Mouse (Mus musculus) embryo, embryonic 10 days (tissue): ENCODE results near the gene Chmp4b.

Experiments
- DNase-seq: peaks from one replicate; pipeline ENCODE4 v3.0.0-alpha.2; 2015; ENCODE audit warnings: low spot score

Chmp4b gene

GRCm38 (mm10) chr2:154682712-154683111 lies 31.2 kb downstream of the Chmp4b start:
- no peak for DNase-seq

DNA sequence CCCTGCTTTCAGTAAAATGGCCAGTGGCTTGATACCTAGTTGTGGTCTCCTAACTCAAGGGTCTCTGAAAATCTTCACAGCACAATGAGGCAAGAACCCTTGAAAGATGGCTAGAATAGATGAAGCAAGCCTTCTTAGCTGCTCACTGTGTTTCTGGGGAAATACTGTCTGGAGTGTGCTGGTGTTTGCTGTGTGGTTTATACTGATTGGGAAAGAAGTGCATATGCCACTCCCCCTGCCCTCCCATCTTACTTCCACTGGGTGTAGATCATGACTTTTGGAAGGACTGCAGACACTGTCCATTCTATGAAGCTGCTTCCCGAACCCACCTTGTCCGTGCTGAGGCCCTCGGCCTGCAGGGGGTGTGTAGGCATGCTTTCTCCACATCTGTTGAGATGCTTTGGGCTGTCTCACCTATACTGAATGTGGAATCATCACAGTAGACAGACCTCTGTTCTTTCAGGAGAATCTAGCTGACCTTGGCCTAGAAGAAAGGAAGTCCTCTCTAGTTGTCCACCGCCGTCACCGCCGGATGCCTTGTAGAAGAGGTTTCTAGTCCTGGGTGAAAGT lies 33.5 kb downstream of the Chmp4b start:
- no peak for DNase-seq

GRCm38 (mm10) chr2:154685772-154686171 lies 34.3 kb downstream of the Chmp4b start:
- DNase-seq, result no peak

DNA sequence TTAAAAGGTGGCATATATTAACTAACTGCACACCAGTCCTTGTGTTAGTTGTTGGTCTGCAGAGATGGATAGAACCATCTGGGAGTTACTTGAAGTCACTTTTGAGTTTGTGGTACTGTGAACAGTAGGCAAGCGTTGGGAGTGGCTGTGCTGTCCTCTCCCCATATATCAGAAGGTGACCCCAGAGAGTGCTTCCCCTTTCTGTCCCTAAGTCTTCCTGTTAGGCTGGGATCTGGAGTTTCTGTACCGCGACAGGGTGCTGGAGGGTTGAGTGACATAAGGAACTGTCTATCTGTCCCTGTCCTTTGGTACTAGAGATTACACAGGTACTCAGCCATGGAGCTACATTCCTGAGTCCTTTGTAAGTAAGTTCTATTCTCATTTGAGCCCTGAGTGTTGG lies 35.3 kb downstream of the Chmp4b start:
- no peak for DNase-seq

DNA sequence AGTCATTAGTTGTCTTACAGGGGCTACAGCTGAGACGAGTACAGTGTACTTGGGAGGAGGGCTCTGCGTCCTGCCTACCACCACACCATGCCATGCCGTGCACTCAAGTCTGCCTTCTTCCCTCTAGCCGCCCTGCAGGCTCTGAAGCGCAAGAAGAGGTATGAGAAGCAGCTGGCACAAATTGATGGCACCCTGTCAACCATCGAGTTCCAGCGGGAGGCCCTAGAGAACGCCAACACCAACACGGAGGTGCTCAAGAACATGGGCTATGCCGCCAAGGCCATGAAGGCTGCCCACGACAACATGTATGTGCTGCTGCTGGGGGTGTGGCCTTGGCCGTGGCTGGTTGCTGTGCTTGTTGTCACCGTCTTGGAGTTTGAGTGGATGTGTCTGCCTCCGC lies 37.9 kb downstream of the Chmp4b start:
- no peak for DNase-seq

DNA sequence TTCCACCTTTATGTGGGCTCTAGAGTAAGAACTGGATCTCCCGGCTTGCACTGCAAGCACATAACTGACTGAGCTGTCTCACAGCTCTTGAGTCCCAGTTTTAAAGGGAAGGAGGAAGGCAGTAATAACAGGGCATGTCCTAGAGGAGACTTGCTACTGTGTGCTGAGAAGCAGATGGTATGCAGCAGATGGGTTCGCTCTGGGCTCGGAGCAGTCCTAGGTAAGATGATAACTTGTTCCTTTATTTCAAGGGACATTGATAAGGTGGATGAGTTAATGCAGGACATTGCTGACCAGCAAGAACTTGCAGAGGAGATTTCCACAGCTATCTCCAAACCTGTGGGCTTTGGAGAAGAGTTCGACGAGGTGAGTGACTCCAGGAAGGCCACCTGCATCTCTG lies 39.5 kb downstream of the Chmp4b start:
- DNase-seq, result no peak

DNA sequence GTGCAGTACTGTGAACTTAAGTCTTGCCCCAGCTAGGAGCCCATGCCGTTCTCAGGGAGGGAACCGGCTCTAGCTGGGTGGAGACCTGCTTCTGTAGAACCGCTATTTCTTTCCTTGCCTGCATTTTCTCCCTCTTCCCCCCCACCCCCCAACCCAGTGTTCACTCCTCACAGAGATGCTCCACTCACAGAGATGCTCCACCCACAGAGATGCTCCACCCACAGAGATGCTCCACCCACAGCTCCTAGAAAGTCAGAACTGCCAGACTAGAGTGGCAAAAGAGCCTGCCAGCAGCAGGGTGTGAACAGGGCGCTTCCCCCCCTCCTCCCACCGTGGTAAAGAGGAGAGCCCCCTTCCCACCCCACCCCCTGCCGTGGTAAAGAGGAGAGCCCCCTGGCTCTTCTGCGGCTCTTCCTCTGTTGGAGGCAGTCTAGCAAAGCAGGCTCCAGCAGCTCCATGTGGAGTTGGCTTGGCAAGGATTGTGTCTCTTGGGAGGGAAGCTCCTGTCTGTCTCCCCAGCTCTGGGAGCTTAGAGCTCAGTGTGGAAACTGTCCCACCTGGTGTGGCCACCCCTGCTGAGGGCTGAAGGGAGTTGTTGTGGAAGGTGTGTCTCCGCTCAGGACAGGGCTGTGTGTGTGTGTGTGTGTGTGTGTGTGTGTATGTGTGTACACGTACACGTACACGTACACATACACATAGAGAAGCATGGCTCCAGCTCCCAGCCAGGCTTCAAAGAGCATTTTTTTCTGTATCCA lies 41.9 kb downstream of the Chmp4b start:
- DNase-seq, result no peak

DNA sequence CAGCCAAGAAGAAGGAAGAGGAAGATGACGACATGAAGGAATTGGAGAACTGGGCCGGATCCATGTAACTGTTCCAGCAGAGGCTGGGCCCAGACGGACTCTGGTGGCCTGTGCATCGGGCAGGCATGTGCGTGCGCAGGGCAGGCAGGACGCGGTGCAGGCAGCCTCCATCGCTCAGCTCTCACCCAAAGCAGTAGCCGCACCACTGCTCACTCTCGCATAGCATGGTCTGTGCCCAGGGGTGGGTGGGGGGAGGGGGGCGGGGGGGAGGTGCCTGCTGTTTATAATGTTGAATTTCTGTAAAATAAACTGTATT lies 42.4 kb downstream of the Chmp4b start:
- no peak for DNase-seq

DNA sequence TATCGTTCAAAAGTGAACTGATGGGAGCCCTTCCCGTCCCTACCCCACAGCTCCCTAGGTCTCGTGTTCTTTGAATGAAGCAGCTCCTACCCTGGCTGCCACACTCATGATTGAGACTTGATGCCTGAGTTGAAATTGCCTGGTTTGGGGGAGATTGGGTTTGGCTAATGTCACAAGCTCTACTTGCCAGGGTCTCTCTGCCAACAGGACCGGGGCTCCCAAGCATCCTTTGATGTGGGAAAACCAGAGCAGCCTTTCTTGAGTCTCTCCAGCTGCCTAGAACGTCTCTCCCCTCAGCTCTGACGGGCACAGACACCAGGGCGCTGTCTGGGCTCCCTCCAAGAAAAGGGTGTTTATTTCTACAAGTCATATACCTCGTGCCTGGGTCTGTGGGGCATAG lies 44.2 kb downstream of the Chmp4b start:
- DNase-seq, result no peak

- DNase-seq, result peak; percentile 36
Observed at GRCm38 (mm10) chr2:154696660-154697059, 45.2 kb downstream of the Chmp4b start.

DNA sequence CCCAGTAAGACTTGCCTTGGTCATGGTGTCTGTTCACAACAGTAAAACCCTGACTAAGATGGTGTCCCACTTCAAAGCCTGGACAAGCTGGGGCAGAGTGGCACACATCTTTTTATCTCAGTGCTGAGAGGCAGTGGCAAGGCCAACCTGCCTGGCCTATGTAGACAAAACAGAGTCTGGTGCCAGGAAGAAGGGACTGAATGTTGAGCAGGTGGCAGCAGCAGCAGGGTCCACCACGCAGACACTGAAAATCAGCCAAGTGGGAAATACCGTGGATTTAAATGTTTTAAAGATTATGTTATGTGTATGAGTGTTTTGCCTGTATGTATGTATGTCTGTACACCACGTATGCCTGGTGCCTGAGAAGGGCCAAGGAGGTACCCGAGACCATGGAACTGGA lies 47.9 kb downstream of the Chmp4b start:
- no peak for DNase-seq

DNA sequence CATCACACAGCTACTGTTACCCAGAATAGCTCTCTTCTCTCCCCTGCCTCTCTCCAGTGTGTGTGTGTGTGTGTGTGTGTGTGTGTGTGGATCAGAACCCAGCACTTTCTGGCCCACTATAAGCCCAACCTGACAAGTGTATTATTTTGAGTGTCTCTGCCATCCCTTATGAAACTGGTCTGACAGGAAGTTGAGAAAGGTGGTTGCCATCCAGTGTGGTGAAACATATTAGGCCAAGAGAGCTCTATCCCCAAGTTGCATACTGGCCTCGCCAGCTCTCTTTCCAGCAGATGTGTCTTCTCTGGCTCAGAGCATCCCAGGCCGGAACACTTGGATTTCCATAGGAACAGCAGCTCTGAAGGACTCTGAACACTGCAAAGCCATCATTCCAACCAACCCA lies 48.7 kb downstream of the Chmp4b start:
- DNase-seq, result no peak

GRCm38 (mm10) chr2:154702637-154703315 lies 51.3 kb downstream of the Chmp4b start:
- DNase-seq, result peak; percentile 90

DNA sequence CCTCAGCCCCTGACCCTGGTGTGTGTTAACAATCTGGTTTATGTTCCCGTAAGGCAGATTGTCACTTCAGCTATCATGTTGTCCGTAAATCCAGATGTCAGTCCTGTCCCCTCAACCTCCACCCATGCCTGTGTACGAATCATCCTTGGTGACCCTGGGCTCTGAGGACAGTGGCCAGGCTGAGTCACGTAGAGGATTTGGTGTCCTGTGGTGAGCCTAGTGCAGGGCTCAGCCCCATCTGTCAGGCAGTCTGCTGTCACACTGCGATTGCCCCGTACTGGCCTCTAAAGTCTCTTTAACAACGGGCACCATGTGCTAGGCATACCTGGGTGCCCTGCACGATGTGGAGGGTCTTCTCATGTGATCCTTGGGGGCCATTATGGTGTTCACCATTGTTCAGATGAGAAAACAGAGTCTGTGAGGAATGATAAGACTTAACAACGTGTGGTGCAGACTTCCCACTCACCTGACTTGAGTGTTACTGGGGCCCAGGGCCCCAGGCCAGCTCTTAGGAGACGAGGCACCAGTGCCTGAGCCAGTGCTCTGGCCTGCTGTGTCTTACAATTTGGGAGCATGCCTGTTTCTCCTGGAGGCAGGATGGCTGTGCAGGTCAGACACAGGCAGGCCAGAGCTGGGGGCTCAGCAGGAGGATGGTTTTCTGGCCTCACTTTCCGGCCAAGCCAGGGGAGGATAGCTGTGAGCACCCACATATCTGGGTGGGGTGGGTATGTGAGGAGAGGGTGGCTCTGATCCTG lies 55.2 kb downstream of the Chmp4b start:
- no peak for DNase-seq

DNA sequence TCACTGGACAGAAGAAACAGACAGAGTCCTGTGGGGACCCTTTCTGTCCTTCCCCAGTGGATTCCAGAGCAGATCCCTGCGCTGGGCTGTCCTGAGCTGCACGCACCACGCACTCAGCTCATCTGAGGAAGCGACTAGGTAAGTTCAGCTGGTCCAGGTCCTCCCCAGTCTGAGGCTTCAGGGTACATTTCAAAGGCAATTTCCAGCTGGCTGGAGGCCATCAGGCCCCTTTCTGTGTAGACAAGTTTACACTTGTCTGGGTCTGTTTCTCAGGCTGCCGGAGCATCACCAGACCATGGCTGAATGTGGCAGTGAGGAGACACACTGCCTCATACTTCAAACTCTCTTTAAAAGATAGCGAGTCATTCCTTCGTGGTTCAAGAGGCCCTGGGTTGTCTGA lies 55.8 kb downstream of the Chmp4b start:
- no peak for DNase-seq

DNA sequence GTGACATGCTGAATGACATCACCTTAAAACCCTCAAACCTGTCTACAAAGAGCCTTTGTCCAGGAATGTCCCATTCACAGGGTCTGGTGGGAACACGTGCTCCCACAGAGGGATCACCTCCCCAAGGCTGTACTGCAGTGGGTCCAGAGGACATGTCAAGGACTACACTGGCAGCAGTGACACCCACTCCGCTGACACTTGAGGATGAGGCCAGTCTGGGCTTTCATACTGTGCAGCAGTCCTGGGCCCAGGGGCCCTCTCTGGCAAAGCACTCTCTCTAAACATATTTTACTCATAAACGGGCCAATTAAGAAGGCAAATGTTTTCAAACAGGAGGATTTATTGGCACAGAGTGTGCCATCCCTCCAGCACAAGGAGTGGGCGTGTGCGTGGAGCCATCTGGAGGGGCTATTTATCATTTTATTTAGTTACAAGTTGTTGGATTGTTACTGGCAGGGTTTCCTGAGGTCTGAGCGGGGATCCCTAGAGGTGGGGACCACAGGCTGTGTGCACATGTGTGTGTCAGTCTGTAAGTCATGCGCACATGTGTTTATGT lies 56.4 kb downstream of the Chmp4b start:
- no peak for DNase-seq

- DNase-seq, result no peak
Observed at GRCm38 (mm10) chr2:154711701-154712100, 60.2 kb downstream of the Chmp4b start.

DNA sequence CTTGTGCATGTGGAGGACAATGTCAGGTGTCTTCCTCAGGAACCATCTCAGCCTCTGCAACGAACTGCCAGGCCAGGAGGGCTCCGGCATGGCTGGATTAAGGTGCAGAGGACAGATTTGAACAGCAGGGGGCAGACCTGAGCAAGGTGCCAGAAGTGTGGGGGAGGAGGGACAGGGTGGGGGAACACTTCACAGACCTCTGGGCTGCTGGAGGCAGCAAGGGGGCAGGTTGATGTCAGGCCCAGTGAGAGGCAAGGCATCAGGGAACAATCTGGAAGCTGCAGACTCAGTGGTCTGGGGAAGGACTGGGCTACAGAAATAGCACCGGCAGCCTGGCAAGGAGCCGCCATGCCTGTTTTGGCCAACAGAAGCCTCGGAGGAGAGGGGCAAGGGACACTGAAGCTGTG lies 60.8 kb downstream of the Chmp4b start:
- DNase-seq, result peak; percentile 58

- peak; percentile 29 for DNase-seq
Observed at GRCm38 (mm10) chr2:154713083-154713482, 61.6 kb downstream of the Chmp4b start.

DNA sequence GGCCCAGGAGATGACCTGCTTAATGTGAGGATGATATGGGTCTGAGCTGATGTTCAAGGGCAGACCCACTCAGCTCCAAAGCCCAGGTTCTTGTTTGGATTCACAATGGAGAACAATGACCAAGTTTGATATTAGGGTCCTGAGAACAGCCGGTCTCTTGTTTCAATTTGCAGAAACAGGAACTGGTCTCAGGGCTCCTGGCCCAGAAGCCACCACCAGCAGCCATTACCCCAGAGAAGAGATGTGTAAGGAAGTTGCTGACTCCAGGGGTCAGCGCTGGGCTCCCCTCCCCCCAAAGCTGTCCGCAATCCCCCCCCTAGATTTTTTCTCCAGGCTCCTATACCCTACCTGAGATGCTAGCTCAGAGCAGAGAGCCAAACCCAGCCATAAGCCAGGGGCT lies 62.5 kb downstream of the Chmp4b start:
- DNase-seq, result no peak

DNA sequence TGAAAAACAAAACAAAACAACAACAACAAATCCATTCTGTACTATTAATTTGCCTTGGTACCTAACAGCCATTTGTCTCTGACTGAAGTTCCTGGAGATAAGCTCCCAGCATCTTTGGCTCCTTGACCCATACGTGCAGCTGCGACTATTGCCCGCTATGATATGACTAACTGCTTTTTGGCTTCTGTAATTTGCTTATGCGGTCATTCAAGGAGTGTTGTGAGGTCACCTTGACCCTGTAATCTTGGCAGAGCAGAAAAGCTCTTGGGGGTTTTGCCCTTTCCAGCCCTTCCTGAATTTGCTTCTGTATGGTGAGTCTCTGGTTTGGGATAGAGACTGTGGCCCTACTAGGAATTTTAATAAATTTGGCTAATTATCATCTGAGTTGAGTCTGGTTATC lies 65.1 kb downstream of the Chmp4b start:
- no peak for DNase-seq

DNA sequence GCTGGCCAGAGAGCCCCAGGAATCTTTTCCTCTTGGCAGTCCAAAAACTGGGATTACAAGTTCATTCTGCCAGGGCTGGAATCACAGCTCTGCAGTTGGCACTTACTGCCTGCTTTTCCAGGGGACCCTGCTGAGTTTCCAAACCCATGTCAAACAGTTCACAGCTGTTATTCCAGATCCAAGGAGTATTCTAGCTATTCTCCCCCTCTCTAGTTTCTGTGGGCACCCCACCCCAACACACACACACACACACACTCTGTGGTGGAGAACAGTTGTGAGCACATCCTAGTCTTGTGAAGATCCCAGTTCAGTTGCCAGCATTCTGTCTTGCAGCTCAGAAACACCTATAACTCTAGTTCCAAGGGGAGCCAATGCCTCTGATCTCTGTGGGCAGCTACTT lies 65.6 kb downstream of the Chmp4b start:
- no peak for DNase-seq
